Mouse (Mus musculus): Measurements from ENCODE around the gene A530064D06Rik. TPM values are rescaled to one million over a fixed set of nuclear protein-coding genes. Genes with fewer than 3 reads are reported as not detected.

Gene A530064D06Rik
- total and polyA plus RNA-seq, 2 experiments from 2014 or later: not detected

DNA sequence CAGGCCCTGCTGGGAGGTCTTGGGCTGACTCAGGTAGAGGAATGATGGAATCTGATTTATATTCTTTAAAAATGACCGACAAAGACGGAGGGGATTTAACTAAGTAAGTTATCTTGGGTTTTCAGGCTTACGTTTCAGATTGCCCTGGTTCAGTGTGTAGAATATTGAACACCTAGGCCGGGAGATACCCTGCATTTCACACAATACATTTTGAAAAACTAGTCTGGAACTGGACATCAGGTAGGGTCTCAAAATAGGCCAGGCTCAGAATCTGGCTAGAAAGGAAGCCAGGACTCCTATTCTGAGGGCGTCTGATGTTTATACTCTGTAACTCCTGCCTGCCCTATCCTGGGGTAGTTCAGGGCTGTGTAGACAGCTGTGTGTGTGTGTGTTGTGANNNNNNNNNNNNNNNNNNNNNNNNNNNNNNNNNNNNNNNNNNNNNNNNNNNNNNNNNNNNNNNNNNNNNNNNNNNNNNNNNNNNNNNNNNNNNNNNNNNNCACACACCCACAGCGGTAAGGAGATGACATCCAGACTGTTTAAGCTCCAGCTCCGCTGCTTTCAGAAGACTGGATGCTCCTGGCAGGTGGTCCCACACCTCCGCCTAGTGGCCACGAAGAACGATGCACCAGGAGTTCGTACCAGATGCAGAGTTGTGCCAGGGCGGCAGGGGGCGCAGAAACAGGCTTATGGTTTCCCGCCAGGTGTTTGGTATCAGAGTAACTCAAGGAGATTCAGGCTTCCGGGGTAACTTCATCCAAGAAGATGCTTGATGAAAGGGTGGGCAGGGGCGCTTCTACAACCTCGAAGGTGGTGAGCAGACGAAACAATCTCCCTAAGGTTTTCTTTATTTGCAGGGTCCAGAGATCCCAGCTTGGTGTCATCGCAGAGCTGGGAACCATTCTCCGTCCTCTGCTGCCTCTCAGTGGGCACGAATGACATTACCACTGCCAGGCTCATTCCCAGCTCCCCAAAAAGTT, 66.3 kb downstream of the A530064D06Rik start:
- Histone ChIP-seq H3K27me3 (ENCODE audit: insufficient read depth, low read length) (peaks cover 33% of the 10 kb centered on the region), H3K4me2 (ENCODE audit: low read depth, low read length, poor library complexity, severe bottlenecking) (peak overlapping the region; percentile 42), H3K9ac (replicated peaks; ENCODE audit: low read length, poor library complexity, severe bottlenecking) (no peak overlapping the region), H3K27ac (ENCODE audit: low read depth, low read length) (no peak overlapping the region), H3K4me1 (ENCODE audit: insufficient read depth, low read length) (peaks cover 4% of the 10 kb centered on the region; the same call in 1 of the 2 replicates), H3K4me3 (ENCODE audit: low read depth, low read length) (peak overlapping the region; percentile 21; the same call in 1 of the 2 replicates), H3K9me3 (ENCODE audit: low read length) (no peaks in the 10 kb centered on the region), H3K36me3 (ENCODE audit: insufficient read depth, low read length) (no peaks in the 10 kb centered on the region)
- 13% methylated on average over 20 of the region's 21 CpGs for WGBS
- peak; percentile 80 for ATAC-seq (ENCODE audit: low FRiP score)
- TF ChIP-seq CTCF (IDR thresholded peaks at IDR 0.05): peak; percentile 84
- DNase-seq (ENCODE audit: low spot score): peak; percentile 92

DNA sequence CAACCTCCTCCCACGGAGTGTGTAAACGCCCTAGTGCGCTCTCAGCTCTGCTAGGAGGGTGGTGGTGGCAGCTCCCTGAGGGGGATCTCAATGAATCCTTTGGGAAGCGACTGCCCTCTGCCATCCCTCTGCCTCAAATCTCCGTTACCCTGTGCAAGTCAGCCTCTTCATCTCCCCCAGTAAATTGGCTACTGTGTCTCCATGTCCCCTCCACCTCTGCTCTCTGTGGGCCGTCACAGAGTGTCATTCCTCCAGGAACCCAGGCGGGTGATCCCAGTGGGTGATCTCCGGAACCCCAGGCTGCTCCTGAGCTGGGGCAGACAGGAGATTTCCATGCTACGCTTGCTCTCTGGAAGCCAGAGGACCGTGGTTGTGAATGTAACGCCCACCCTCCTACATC, 67.8 kb downstream of the A530064D06Rik start:
- DNase-seq (ENCODE audit: low spot score) (no peak), ATAC-seq (ENCODE audit: low FRiP score) (no peak)
- H3K4me1 ChIP-seq (ENCODE audit: insufficient read depth, low read length): peaks cover 4% of the 10 kb centered on the region; the same call in 1 of the 2 replicates
- 14% methylated on average over 11 of the region's 11 CpGs for WGBS
- H3K9ac ChIP-seq (replicated peaks; ENCODE audit: low read length, poor library complexity, severe bottlenecking): no peak overlapping the region
- H3K4me2 ChIP-seq (ENCODE audit: low read depth, low read length, poor library complexity, severe bottlenecking): no peak overlapping the region
- no peak overlapping the region for H3K4me3 ChIP-seq (ENCODE audit: low read depth, low read length)
- no peaks in the 10 kb centered on the region for H3K36me3 ChIP-seq (ENCODE audit: insufficient read depth, low read length)
- H3K9me3 ChIP-seq (ENCODE audit: low read length): no peaks in the 10 kb centered on the region
- H3K27ac ChIP-seq (ENCODE audit: low read depth, low read length): no peak overlapping the region
- TF ChIP-seq CTCF (IDR thresholded peaks at IDR 0.05): no peak
- peaks cover 43% of the 10 kb centered on the region for H3K27me3 ChIP-seq (ENCODE audit: insufficient read depth, low read length)

Other genes with a start within 250 kb of the A530064D06Rik start
- 129 and 200 TPM in 2 replicates for gene Foxp4, start 242.6 kb downstream of the A530064D06Rik start, total RNA-seq (2014; rRNA removed)
- 50.8 and 55.4 TPM in 2 replicates for gene Foxp4, start 242.6 kb downstream of the A530064D06Rik start, polyA plus RNA-seq (2015; fragmentation: Nextera tagmentation; extraction: Ambion mirVana)
- gene 1700122O11Rik, start 129.0 kb downstream of the A530064D06Rik start, total RNA-seq (2014; rRNA removed): not detected in 2 replicates
- not detected in 2 replicates for gene 1700122O11Rik, start 129.0 kb downstream of the A530064D06Rik start, polyA plus RNA-seq (2015; fragmentation: Nextera tagmentation; extraction: Ambion mirVana)
- not detected in 2 replicates for gene 1700067P10Rik, start 78.0 kb downstream of the A530064D06Rik start, total RNA-seq (2014; rRNA removed)
- gene 1700067P10Rik, start 78.0 kb downstream of the A530064D06Rik start, polyA plus RNA-seq (2015; fragmentation: Nextera tagmentation; extraction: Ambion mirVana): not detected in 2 replicates
- gene 9830107B12Rik, start 21.0 kb downstream of the A530064D06Rik start, total RNA-seq (2014; rRNA removed): not detected in 2 replicates
- gene 9830107B12Rik, start 21.0 kb downstream of the A530064D06Rik start, polyA plus RNA-seq (2015; fragmentation: Nextera tagmentation; extraction: Ambion mirVana): not detected in 2 replicates
- gene Trem1, start 65.5 kb upstream of the A530064D06Rik start, total RNA-seq (2014; rRNA removed): not detected in 2 replicates
- not detected in 2 replicates for gene Trem1, start 65.5 kb upstream of the A530064D06Rik start, polyA plus RNA-seq (2015; fragmentation: Nextera tagmentation; extraction: Ambion mirVana)
- not detected in 2 replicates for gene Trem3, start 80.5 kb upstream of the A530064D06Rik start, total RNA-seq (2014; rRNA removed)
- not detected in 2 replicates for gene Trem3, start 80.5 kb upstream of the A530064D06Rik start, polyA plus RNA-seq (2015; fragmentation: Nextera tagmentation; extraction: Ambion mirVana)
- gene Treml4, start 97.0 kb upstream of the A530064D06Rik start, total RNA-seq (2014; rRNA removed): 0.27 TPM in 1 of 2 replicates, not detected in the other
- gene Treml4, start 97.0 kb upstream of the A530064D06Rik start, polyA plus RNA-seq (2015; fragmentation: Nextera tagmentation; extraction: Ambion mirVana): 0.16 and 0.22 TPM in 2 replicates
- gene Treml2, start 132.2 kb upstream of the A530064D06Rik start, total RNA-seq (2014; rRNA removed): 0.42 and 0.49 TPM in 2 replicates
- gene Treml2, start 132.2 kb upstream of the A530064D06Rik start, polyA plus RNA-seq (2015; fragmentation: Nextera tagmentation; extraction: Ambion mirVana): 0.06 and 0.07 TPM in 2 replicates
- 0.16 TPM in 1 of 2 replicates, not detected in the other for gene B430306N03Rik, start 148.9 kb upstream of the A530064D06Rik start, total RNA-seq (2014; rRNA removed)
- 0.06 and 0.10 TPM in 2 replicates for gene B430306N03Rik, start 148.9 kb upstream of the A530064D06Rik start, polyA plus RNA-seq (2015; fragmentation: Nextera tagmentation; extraction: Ambion mirVana)
- gene Trem2, start 179.1 kb upstream of the A530064D06Rik start, total RNA-seq (2014; rRNA removed): 10.9 and 23.6 TPM in 2 replicates
- gene Trem2, start 179.1 kb upstream of the A530064D06Rik start, polyA plus RNA-seq (2015; fragmentation: Nextera tagmentation; extraction: Ambion mirVana): 8.2 and 8.4 TPM in 2 replicates
- 0.66 TPM in 1 of 2 replicates, not detected in the other for gene Treml1, start 192.6 kb upstream of the A530064D06Rik start, total RNA-seq (2014; rRNA removed)
- 0.21 TPM in 1 of 2 replicates, not detected in the other for gene Treml1, start 192.6 kb upstream of the A530064D06Rik start, polyA plus RNA-seq (2015; fragmentation: Nextera tagmentation; extraction: Ambion mirVana)
- gene Nfya, start 242.6 kb upstream of the A530064D06Rik start, total RNA-seq (2014; rRNA removed): 22.7 and 30.9 TPM in 2 replicates
- gene Nfya, start 242.6 kb upstream of the A530064D06Rik start, polyA plus RNA-seq (2015; fragmentation: Nextera tagmentation; extraction: Ambion mirVana): 3.8 and 4.1 TPM in 2 replicates
- 12.9 and 15.0 TPM in 2 replicates for gene Oard1, start 242.7 kb upstream of the A530064D06Rik start, total RNA-seq (2014; rRNA removed)
- gene Oard1, start 242.7 kb upstream of the A530064D06Rik start, polyA plus RNA-seq (2015; fragmentation: Nextera tagmentation; extraction: Ambion mirVana): 28.0 and 30.2 TPM in 2 replicates

Data from midbrain, postnatal 0 days (tissue).